Mouse (Mus musculus) embryonic stem cell, embryonic (primary cell): ENCODE measurements around the gene Haus4.

Source experiments
- CTCF ChIA-PET, 4 experiments: fragments of 300-600 bp in 2 of 4; fragments of 350-600 bp in 2 of 4; sonication (Branson Sonifier 250); formaldehyde crosslinking; loops; one replicate each; lab custom pipeline; 2022; ENCODE audit warnings: inconsistent platforms in 2 of 4; lab: Charles Lee
- POLR2A ChIA-PET, 4 experiments: fragments of 300-600 bp in 2 of 4; fragments of 350-600 bp in 2 of 4; sonication (Branson Sonifier 250); formaldehyde crosslinking; loops; one replicate each; lab custom pipeline; 2022; ENCODE audit warnings: antibody characterized with exemption in 4 of 4, inconsistent platforms in 1 of 4; lab: Charles Lee

The Haus4 gene

DNA sequence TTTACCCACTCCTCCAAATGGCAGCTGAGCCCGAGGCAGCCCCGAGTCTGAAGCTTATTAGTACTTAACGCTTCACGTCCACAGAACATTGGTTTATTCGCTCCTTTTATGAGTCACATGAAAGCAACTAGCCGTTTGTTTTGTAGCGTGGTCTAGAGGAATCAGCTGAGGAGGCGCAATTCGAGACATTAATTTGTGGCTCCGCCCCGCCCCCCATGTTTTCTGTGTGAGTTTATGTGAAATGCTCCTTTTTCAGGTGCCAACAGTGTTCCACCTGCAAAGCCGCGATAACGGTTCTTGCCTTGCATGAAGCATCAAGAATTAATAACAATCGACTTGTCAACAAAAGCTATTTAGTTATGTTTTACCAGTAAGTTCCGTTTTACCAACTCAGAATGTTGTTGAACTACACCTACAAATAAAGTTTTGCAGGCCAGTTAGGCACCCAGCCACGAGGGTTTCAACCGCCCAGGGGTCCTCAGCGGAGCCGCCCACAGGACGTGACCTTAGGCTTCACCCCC, 902 bp downstream of the Haus4 start:
- POLR2A ChIA-PET: interaction anchor here (0.6 to 49.3 kb wide), 46 partner anchors 9 to 1410 kb away, joined by 3 to 2028 read pairs (median 6); partner anchors contain the start of genes Ajuba (in 2 of the 4), Prmt5 (in 2 of the 4), Psmb5 (in 2 of the 4) and 4931414P19Rik (in 1 of the 4)
- CTCF ChIA-PET: interaction anchor here (0.6 to 3.2 kb wide), 18 partner anchors 16 to 461 kb away, joined by 3 to 10 read pairs (median 5); partner anchors contain the start of gene Ajuba (in 1 of the 4)

GRCm38 (mm10) chr14:54544703-54545102, 9.7 kb downstream of the Haus4 start:
- ChIA-PET POLR2A (interaction anchor here in 2 of 4 experiments (0.8 to 49.3 kb wide), 3 partner anchors 9 to 49 kb away, joined by 3 to 2028 read pairs (median 16); partner anchors contain the start of genes Haus4 (in 2 of the 2), 4931414P19Rik (in 1 of the 2), Ajuba (in 1 of the 2) and Psmb11 (in 1 of the 2)), CTCF (interaction anchor here in 1 of 4 experiments (1.8 kb wide), 1 partner anchor 16 kb away, joined by 6 read pairs; no protein-coding TSS in a partner anchor)

DNA sequence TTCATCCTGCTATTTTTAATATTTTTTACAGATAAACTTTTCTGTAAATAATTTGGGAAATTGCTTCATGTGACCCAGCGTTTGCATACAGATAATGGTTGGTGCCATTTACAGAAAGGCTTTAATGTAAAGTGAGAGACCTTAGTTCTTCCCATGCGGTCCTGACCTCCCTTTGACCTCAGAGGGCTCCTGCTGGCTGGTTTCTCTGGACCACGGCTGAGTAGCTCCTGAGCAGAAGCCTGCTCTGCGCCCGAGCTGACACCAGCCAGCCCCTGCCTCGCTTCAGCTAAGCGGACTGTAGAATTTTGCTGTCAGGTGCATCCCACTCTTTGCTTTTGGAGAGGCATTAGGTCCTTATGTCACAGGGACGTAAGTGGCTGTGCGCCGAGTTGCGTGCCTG, 13.6 kb downstream of the Haus4 start:
- ChIA-PET POLR2A (interaction anchor here in 3 of 4 experiments (0.6 to 49.3 kb wide), 11 partner anchors 9 to 123 kb away, joined by 3 to 2028 read pairs (median 5); partner anchors contain the start of genes Haus4 (in 2 of the 3), 4931414P19Rik (in 1 of the 3), Ajuba (in 1 of the 3) and Prmt5 (in 1 of the 3)), CTCF (interaction anchor here in 3 of 4 experiments (0.7 to 2.9 kb wide), 6 partner anchors 11 to 54 kb away, joined by 3 to 20 read pairs (median 4); no protein-coding TSS in a partner anchor)

DNA sequence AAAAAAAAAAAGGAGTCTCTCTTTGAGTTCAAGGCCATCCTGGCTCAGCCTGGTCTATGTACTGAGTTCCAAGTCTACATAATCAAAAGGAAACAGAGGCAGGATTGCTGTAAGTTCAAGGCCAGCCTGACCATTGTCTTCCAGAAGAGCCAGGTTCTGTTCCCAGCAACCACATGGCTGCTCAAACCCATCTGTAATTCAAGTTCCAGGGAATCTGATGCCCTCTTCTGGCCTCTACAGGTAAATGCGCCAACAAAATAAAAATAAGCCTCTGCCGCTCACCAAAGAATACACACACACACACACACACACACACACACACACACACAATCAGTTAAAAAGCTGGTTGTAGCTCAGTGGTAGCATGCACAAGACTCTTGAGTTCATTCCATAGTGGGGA, 15.8 kb downstream of the Haus4 start:
- ChIA-PET CTCF (interaction anchor here (0.6 to 1.8 kb wide), 12 partner anchors 9 to 1204 kb away, joined by 3 to 34 read pairs (median 8); no protein-coding TSS in a partner anchor), POLR2A (interaction anchor here in 1 of 4 experiments (0.9 to 49.3 kb wide), 3 partner anchors 9 to 55 kb away, joined by 4 to 2028 read pairs (median 6); partner anchors contain the start of genes 4931414P19Rik, Ajuba, Psmb11 and Psmb5)

DNA sequence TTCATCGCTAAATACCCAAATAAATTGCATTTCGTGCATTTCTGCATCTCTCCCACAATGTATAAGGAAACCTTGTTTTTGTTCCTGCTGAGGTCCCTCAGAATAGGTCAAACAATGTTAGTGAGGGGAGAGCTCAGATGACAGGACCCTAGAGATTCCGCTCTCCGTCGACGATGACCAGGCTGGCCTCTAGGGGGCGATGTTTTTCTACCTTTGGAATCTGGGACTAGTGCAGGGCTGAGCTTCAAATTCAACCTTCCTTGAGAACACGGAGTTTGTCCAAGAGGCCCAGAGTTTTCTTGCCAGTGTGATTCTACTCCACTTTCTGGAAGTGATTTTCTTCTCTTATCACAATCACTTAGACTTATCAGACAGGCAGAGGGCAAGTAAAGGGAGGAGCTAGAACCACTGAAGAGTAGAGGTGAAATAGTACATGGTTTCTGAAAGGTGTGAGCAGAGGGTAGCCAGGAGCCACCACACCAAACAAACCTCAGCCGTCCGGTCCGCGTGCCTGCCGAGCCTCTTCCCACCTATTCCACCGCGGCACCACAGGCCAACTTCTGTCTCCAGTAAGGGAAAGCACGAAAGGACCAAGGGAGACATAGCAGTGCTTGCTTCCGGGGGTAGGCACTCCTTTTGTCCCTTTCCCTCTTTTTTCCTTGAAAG, 25.8 kb downstream of the Haus4 start:
- POLR2A ChIA-PET: interaction anchor here (0.6 to 2.7 kb wide), 47 partner anchors 9 to 259 kb away, joined by 3 to 27 read pairs (median 4); partner anchors contain the start of genes Prmt5 (in 3 of the 4), Cdh24 (in 2 of the 4), Haus4 (in 2 of the 4) and 1700123O20Rik (in 1 of the 4)

DNA sequence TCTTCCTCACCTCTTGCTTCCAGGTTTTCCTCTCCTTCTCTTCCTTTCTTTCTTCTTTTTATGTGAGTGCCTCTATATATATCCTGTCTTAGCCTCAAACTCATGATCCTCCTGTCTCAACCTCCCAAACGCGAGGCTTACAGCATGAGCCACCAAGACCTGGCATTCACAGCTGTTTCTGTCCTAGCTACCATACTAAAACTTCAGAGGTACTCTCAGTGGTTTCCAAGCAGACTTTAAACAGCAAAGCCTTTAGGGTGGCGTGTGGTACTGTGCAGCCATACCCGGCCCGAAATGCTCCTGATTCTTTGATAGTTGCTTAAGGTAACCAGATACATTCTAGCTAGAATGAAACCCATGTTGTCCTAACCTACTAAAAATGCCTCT, 26.4 kb downstream of the Haus4 start:
- ChIA-PET CTCF (interaction anchor here (0.5 to 2.4 kb wide), 99 partner anchors 10 to 1218 kb away, joined by 3 to 34 read pairs (median 5); partner anchors contain the start of genes Cdh24 (in 4 of the 4), Haus4 (in 4 of the 4), Prmt5 (in 3 of the 4) and Slc7a7 (in 2 of the 4)), POLR2A (interaction anchor here (0.6 to 2.7 kb wide), 44 partner anchors 10 to 260 kb away, joined by 3 to 27 read pairs (median 4); partner anchors contain the start of genes Prmt5 (in 3 of the 4), Cdh24 (in 2 of the 4), Haus4 (in 2 of the 4) and 1700123O20Rik (in 1 of the 4))

More for the DNA sequence above, 25.8 kb downstream of the Haus4 start:
- CTCF ChIA-PET: interaction anchor here (0.6 to 2.4 kb wide), 104 partner anchors 10 to 471 kb away, joined by 3 to 34 read pairs (median 5); partner anchors contain the start of genes Cdh24 (in 4 of the 4), Haus4 (in 4 of the 4), Prmt5 (in 3 of the 4) and Slc7a7 (in 2 of the 4)

GRCm38 (mm10) chr14:54527227-54528006, 27.0 kb downstream of the Haus4 start:
- ChIA-PET POLR2A (interaction anchor here (0.5 to 2.7 kb wide), 30 partner anchors 10 to 270 kb away, joined by 3 to 27 read pairs (median 4); partner anchors contain the start of genes Prmt5 (in 3 of the 4), Haus4 (in 2 of the 4), Lrp10 (in 1 of the 4) and Psmb5 (in 1 of the 4)), CTCF (interaction anchor here (0.5 to 2.4 kb wide), 46 partner anchors 9 to 1218 kb away, joined by 3 to 32 read pairs (median 6); partner anchors contain the start of genes Haus4 (in 3 of the 4), Cdh24 (in 2 of the 4), Prmt5 (in 2 of the 4) and Slc7a7 (in 2 of the 4))

DNA sequence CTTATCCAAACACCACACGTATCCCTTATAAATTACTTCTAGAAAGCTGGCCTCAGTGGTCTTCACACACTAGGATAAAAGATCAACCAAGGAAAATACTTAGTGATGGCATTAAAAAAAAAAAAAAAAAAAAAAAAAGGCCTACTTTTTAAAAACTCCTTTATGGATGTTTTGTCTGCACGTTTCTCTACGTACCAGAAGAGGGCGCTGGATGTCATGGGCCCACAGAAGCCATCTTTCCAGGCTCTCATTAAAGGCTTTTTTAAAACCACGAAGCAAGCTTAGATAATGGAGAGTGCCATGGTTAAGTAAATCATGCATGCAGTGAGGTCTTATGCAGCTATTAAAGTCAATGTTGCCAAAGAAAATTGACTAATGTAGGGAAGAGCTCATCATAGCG, 30.8 kb downstream of the Haus4 start:
- POLR2A ChIA-PET: interaction anchor here in 2 of 4 experiments (0.7 to 1.3 kb wide), 8 partner anchors 9 to 116 kb away, joined by 3 to 4 read pairs (median 3); partner anchors contain the start of gene Haus4 (in 1 of the 2)
- CTCF ChIA-PET: interaction anchor here (0.6 to 1.6 kb wide), 25 partner anchors 17 to 760 kb away, joined by 3 to 13 read pairs (median 4); partner anchors contain the start of gene Acin1 (in 1 of the 4)

DNA sequence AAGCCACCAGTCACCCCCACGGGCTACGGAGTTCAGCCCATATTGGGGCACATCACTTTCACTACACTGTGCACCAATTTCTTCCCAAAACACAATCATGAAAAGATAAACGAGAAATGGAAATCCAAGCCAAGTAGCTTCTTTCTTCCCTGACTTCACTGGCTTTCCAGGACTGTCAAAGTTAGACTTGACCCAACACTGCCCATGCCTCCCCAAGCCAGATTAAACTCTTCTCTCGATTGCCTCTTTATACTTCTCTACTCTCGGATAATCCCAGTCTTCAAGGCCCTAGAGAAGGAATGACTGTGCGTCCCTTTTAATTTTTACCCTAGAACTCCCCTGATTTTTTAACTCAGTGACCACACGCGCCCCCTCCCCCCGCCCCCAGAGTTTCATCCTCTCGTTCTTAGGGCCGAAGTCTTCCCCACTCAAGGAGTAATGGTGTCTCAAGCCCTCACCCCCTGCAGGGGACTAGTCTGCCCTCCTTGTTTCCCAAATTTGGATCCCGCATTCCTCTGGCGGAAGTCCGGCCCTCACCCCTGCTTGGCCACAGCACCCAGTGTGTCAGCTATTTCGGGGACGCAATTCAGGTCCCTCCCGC, 37.6 kb downstream of the Haus4 start:
- ChIA-PET CTCF (interaction anchor here in 3 of 4 experiments (0.6 to 1.5 kb wide), 11 partner anchors 11 to 134 kb away, joined by 3 to 14 read pairs (median 4); partner anchors contain the start of genes Cdh24 (in 1 of the 3), Lrp10 (in 1 of the 3) and Slc7a7 (in 1 of the 3)), POLR2A (interaction anchor here (0.6 to 4.3 kb wide), 64 partner anchors 9 to 462 kb away, joined by 3 to 27 read pairs (median 4); partner anchors contain the start of genes 4931414P19Rik (in 2 of the 4), Haus4 (in 2 of the 4), Rem2 (in 2 of the 4) and 1700123O20Rik (in 1 of the 4))

GRCm38 (mm10) chr14:54509774-54510173, 44.6 kb downstream of the Haus4 start:
- CTCF ChIA-PET: interaction anchor here in 2 of 4 experiments (0.5 to 2.3 kb wide), 6 partner anchors 13 to 276 kb away, joined by 3 to 10 read pairs (median 5); no protein-coding TSS in a partner anchor

DNA sequence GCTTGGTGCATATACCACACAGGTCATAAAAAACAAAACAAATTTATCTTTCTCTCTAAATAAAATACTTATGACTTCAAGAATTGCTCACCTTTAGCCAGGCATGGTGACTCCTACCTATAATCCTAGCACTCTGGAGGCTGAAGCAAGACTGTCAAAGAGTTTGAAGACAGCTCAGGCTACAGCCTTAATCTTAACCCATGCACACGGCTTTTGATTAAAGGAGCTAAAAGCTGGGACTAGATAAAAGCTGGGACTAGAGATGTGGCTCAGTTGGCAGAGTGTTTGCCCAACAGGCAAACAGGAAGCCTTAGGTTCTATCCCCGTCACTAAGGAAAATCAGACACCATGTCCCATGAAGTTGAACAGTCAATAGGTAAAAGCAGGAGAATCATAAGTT, 51.3 kb downstream of the Haus4 start:
- POLR2A ChIA-PET: interaction anchor here in 2 of 4 experiments (0.9 to 1.8 kb wide), 4 partner anchors 9 to 14 kb away, joined by 3 to 7 read pairs (median 4); partner anchors contain the start of gene Prmt5 (in 2 of the 2)

More at GRCm38 (mm10) chr14:54509774-54510173, 44.6 kb downstream of the Haus4 start:
- POLR2A ChIA-PET: interaction anchor here in 3 of 4 experiments (0.5 to 1.6 kb wide), 9 partner anchors 12 to 283 kb away, joined by 3 to 5 read pairs (median 3); partner anchors contain the start of gene Mrpl52 (in 1 of the 3)

GRCm38 (mm10) chr14:54501365-54501764, 53.1 kb downstream of the Haus4 start:
- CTCF ChIA-PET: interaction anchor here in 3 of 4 experiments (0.5 to 0.9 kb wide), 3 partner anchors 37 to 342 kb away, joined by 3 read pairs; partner anchors contain the start of gene Lrp10 (in 1 of the 3)
- POLR2A ChIA-PET: interaction anchor here in 1 of 4 experiments (0.6 kb wide), 1 partner anchor 28 kb away, joined by 3 read pairs; no protein-coding TSS in a partner anchor

More for the DNA sequence above, 51.3 kb downstream of the Haus4 start:
- CTCF ChIA-PET: no interaction called here

GRCm38 (mm10) chr14:54499330-54499729, 55.1 kb downstream of the Haus4 start:
- ChIA-PET CTCF (interaction anchor here in 1 of 4 experiments (0.8 kb wide), 1 partner anchor 271 kb away, joined by 3 read pairs; no protein-coding TSS in a partner anchor), POLR2A (interaction anchor here in 1 of 4 experiments (1.4 kb wide), 1 partner anchor 8 kb away, joined by 4 read pairs; no protein-coding TSS in a partner anchor)

DNA sequence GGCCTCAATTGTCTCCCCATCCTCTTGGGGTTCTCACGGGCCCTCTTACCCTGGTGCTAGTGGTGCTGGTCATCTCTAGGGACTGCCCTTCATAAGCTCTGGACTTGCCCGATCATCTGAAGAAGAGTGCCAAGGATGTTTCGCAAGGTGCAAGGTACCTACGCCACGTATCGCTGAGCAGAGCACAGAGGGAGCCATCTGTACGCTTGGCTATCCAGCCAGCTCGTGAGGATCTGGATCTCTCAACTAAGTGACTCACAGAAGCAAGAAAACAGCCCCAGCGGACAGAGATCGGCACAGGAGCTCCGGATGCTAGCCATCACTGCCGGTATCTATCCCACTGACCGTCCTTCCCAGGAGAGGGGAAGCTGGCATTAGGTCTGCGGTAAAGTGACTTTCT, 57.7 kb downstream of the Haus4 start:
- POLR2A ChIA-PET: interaction anchor here in 1 of 4 experiments (0.7 to 1.9 kb wide), 4 partner anchors 8 to 21 kb away, joined by 4 to 8 read pairs (median 4); partner anchors contain the start of gene Prmt5
- CTCF ChIA-PET: interaction anchor here in 1 of 4 experiments (1.6 kb wide), 1 partner anchor 13 kb away, joined by 5 read pairs; no protein-coding TSS in a partner anchor

DNA sequence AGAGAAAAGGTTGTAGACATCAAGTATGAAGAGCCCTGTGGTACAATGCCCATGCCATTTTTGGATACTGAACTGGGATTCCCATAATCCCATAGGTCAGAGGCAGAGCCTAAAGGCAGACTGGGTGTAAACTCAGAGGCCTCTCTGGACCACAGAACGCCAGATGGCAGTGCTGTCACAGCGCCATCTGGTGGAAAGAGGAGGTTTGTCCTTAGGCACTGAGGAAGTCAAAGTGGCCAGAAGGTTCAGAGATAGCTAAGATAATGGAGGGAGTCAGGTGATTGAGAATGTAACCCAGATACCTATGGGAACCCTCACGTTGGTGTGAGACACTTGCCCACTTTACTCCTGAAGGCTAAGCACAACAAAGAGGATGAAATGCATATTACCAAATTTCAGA, 60.2 kb downstream of the Haus4 start:
- POLR2A ChIA-PET: interaction anchor here in 2 of 4 experiments (0.8 to 2.1 kb wide), 14 partner anchors 9 to 145 kb away, joined by 3 to 9 read pairs (median 3); partner anchors contain the start of genes Prmt5 (in 2 of the 2), Haus4 (in 1 of the 2) and Slc7a7 (in 1 of the 2)
- CTCF ChIA-PET: interaction anchor here (0.6 to 4.7 kb wide), 48 partner anchors 8 to 432 kb away, joined by 3 to 17 read pairs (median 4); partner anchors contain the start of genes Rem2 (in 2 of the 4), Haus4 (in 1 of the 4), Lrp10 (in 1 of the 4) and Slc7a7 (in 1 of the 4)
